Mouse (Mus musculus): Measurements from ENCODE around the gene B4galt2. TPM values are rescaled to one million over a fixed set of nuclear protein-coding genes. Genes with fewer than 3 reads are reported as not detected.

Gene B4galt2
- polyA plus RNA-seq, 1 experiment = 6.5 TPM

GRCm38 (mm10) chr4:117830124-117830551, 53.1 kb downstream of the B4galt2 start:
- 39% methylated on average over 5 of the region's 5 CpGs for WGBS
- H3K27me3 ChIP-seq (ENCODE audit: control insufficient read depth, insufficient read depth, low read length) = 0 out of 2 replicates have a peak, but pooled peaks cover 4% of the 10 kb centered on the region
- no peaks in the 10 kb centered on the region for H3K36me3 ChIP-seq (ENCODE audit: control insufficient read depth, insufficient read depth, low read length)
- no peak overlapping the region for H3K4me3 ChIP-seq (ENCODE audit: extremely low read depth, insufficient read depth, insufficient read length)
- H3K27ac ChIP-seq (ENCODE audit: insufficient read depth, low read length) = no peak overlapping the region
- no peak for TF ChIP-seq POLR2A (IDR thresholded peaks at IDR 0.05; ENCODE audit: low read depth, low read length)
- TF ChIP-seq CTCF (IDR thresholded peaks at IDR 0.05; ENCODE audit: extremely low read depth, insufficient read depth, insufficient read length, insufficient replicate concordance) = no peak
- no peak for DNase-seq (ENCODE audit: low read depth in 1 of 2, low spot score in 2 of 2)
- no peaks in the 10 kb centered on the region for H3K4me1 ChIP-seq (ENCODE audit: control insufficient read depth, insufficient read depth, insufficient read length)

DNA sequence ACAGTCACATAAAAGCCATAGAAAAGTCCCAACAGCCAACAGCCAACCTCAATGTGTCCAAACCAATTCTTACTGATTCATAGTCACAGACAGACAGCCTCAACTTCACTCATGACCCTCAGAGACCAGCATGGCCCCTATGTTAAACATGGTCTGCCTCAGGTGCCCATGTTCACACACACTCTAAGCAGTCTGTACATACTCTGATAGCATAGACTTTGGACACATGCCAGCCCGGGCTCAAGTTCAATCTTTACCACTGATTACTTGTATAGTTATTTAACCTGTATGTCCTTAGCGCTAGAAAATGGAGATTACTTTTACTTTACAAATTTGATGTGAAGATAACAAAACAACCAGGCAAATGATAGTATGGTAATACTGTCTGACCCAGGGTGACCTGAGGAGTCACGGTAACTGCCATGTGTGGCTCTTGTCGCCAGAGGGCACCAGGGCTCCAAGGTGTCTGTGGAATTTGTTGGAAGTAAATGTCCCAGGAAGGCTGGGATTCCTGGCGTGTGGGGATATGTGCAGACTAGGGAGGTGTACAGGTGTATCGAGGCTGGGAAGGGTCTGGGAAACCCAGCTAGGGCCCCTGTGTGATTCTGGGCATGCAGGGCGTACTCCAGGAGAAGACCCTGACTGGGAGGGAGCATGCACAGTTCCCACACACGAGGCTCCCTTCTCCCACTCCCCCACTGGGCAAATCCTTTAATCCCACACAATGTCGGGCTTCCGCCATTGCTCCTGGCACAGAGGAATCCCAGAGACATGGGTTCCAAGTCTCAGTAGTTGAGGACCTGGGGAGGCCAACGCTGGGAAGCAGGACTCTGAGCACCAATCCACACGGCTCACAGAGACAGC, 53.8 kb downstream of the B4galt2 start:
- WGBS = 22% methylated on average over 12 of the region's 12 CpGs
- H3K4me3 ChIP-seq (ENCODE audit: extremely low read depth, insufficient read depth, insufficient read length) = no peak overlapping the region

GRCm38 (mm10) chr4:117828572-117829145, 54.6 kb downstream of the B4galt2 start:
- H3K27ac ChIP-seq (ENCODE audit: insufficient read depth, low read length) = no peak overlapping the region
- no peak for TF ChIP-seq POLR2A (IDR thresholded peaks at IDR 0.05; ENCODE audit: low read depth, low read length)
- TF ChIP-seq CTCF (IDR thresholded peaks at IDR 0.05; ENCODE audit: extremely low read depth, insufficient read depth, insufficient read length, insufficient replicate concordance) = no peak
- no peak overlapping the region for H3K4me3 ChIP-seq (ENCODE audit: extremely low read depth, insufficient read depth, insufficient read length)
- H3K36me3 ChIP-seq (ENCODE audit: control insufficient read depth, insufficient read depth, low read length) = no peaks in the 10 kb centered on the region
- H3K27me3 ChIP-seq (ENCODE audit: control insufficient read depth, insufficient read depth, low read length) = no peaks in the 10 kb centered on the region
- 48% methylated on average over 8 of the region's 8 CpGs for WGBS
- H3K4me1 ChIP-seq (ENCODE audit: control insufficient read depth, insufficient read depth, insufficient read length) = no peaks in the 10 kb centered on the region
- DNase-seq (ENCODE audit: low read depth in 1 of 2, low spot score in 2 of 2) = no peak

More for the DNA sequence above, 53.8 kb downstream of the B4galt2 start:
- DNase-seq (ENCODE audit: low read depth in 1 of 2, low spot score in 2 of 2) = peak in 1 of 2 experiments; percentile 21
- 0 out of 2 replicates have a peak, but pooled peaks cover 3% of the 10 kb centered on the region for H3K27me3 ChIP-seq (ENCODE audit: control insufficient read depth, insufficient read depth, low read length)
- H3K36me3 ChIP-seq (ENCODE audit: control insufficient read depth, insufficient read depth, low read length) = no peaks in the 10 kb centered on the region
- no peak for TF ChIP-seq POLR2A (IDR thresholded peaks at IDR 0.05; ENCODE audit: low read depth, low read length)
- TF ChIP-seq CTCF (IDR thresholded peaks at IDR 0.05; ENCODE audit: extremely low read depth, insufficient read depth, insufficient read length, insufficient replicate concordance) = peak; percentile 60; the same call in 1 of the 2 replicates
- H3K27ac ChIP-seq (ENCODE audit: insufficient read depth, low read length) = no peak overlapping the region
- no peaks in the 10 kb centered on the region for H3K4me1 ChIP-seq (ENCODE audit: control insufficient read depth, insufficient read depth, insufficient read length)

Other genes starting within 250 kb of the B4galt2 start
- gene Dmap1, start 201.2 kb downstream of the B4galt2 start, polyA plus RNA-seq (2012; rRNA removed) = 13.9 and 16.4 TPM in 2 replicates
- not detected in 2 replicates for gene Gm12845, start 159.1 kb downstream of the B4galt2 start, polyA plus RNA-seq (2012; rRNA removed)
- not detected in 2 replicates for gene Klf17, start 117.8 kb downstream of the B4galt2 start, polyA plus RNA-seq (2012; rRNA removed)
- gene Slc6a9, start 49.0 kb downstream of the B4galt2 start, polyA plus RNA-seq (2012; rRNA removed) = 54.1 and 68.5 TPM in 2 replicates
- gene Ccdc24, start 10.9 kb downstream of the B4galt2 start, polyA plus RNA-seq (2012; rRNA removed) = 0.53 and 0.92 TPM in 2 replicates
- 382 and 485 TPM in 2 replicates for gene Atp6v0b, start 3.8 kb upstream of the B4galt2 start, polyA plus RNA-seq (2012; rRNA removed)
- 20.9 and 26.4 TPM in 2 replicates for gene Dph2, start 8.5 kb upstream of the B4galt2 start, polyA plus RNA-seq (2012; rRNA removed)
- gene Ipo13, start 31.5 kb upstream of the B4galt2 start, polyA plus RNA-seq (2012; rRNA removed) = 41.7 and 47.4 TPM in 2 replicates
- 0.89 and 1.2 TPM in 2 replicates for gene Artn, start 46.3 kb upstream of the B4galt2 start, polyA plus RNA-seq (2012; rRNA removed)